Mouse (Mus musculus) liver, embryonic 11.5 days (tissue): ENCODE data around the gene Tnfsf12. TPM values are rescaled to one million over a fixed set of nuclear protein-coding genes. Genes with fewer than 3 reads are reported as not detected.

Source experiments
- ATAC-seq: fragments of 200-750 bp; cut with Nextera tagmentation; replicated peaks from 2 replicates; pipeline ENCODE4 v1.8.0; 2017; ENCODE audit warnings: moderate number of reproducible peaks, mild to moderate bottlenecking, moderate TSS enrichment, moderate library complexity; ENCODE audit not compliant: low FRiP score
- DNase-seq: peaks from one replicate; pipeline ENCODE4 v3.0.0-alpha.2; 2017; ENCODE audit warnings: low spot score
- H3K27ac ChIP-seq: fragments of 300-500 bp; sonication (generic); 2 replicates; pipeline ENCODE4 v1.5.1; 2014; ENCODE audit warnings: mild to moderate bottlenecking, low read depth, low read length, control low read depth
- H3K27me3 ChIP-seq: fragments of 300-500 bp; sonication (generic); replicated peaks from 2 replicates; pipeline ENCODE4 v1.6.1; 2014; ENCODE audit warnings: low read length, mixed read lengths; ENCODE audit not compliant: control insufficient read depth, insufficient read depth
- H3K36me3 ChIP-seq: fragments of 300-500 bp; sonication (generic); 2 replicates; pipeline ENCODE4 v1.6.1; 2014; ENCODE audit warnings: mild to moderate bottlenecking, low read length, moderate library complexity, mixed read lengths; ENCODE audit not compliant: control insufficient read depth, insufficient read depth
- H3K4me1 ChIP-seq: fragments of 300-500 bp; sonication (generic); replicated peaks from 2 replicates; pipeline ENCODE4 v1.6.1; 2014; ENCODE audit warnings: low read length, mixed read lengths; ENCODE audit not compliant: control insufficient read depth, insufficient read depth
- H3K4me2 ChIP-seq: fragments of 300-500 bp; sonication (generic); 2 replicates; pipeline ENCODE4 v1.6.1; 2014; ENCODE audit warnings: mild to moderate bottlenecking, control low read depth, moderate library complexity
- H3K4me3 ChIP-seq: fragments of 300-500 bp; sonication (generic); 2 replicates; pipeline ENCODE4 v1.5.1; 2014; ENCODE audit warnings: low read depth, low read length, control low read depth
- H3K9ac ChIP-seq: fragments of 300-500 bp; sonication (generic); 2 replicates; pipeline ENCODE4 v1.6.1; 2014; ENCODE audit warnings: low read depth, low read length, control low read depth
- H3K9me3 ChIP-seq: fragments of 300-500 bp; sonication (generic); 2 replicates; pipeline ENCODE4 v1.6.1; 2016; ENCODE audit warnings: low read length, inconsistent platforms, mixed read lengths; ENCODE audit not compliant: control insufficient read depth
- WGBS: fragments of 180-500 bp; shearing (Covaris S2); extraction: QIAGEN DNeasy Blood & Tissue Kit; methylation state at CpG from one replicate; pipeline ENCODE4 v1.1.7; 2014; 5-methylcytosine and 5-hydroxymethylcytosine counted together
- polyA plus RNA-seq: library from polyadenylated mRNA; unstranded; fragments of >200 nt; fragmentation: Nextera tagmentation; extraction: Ambion mirVana; gene quantifications from 2 replicates; pipeline ENCODE4 v1.2.1, GENCODE M21; 2014

Gene Tnfsf12
- polyA plus RNA-seq, 1 experiment from 2014 or later = 6.0 TPM

GRCm38 (mm10) chr11:69685526-69686148 is 10.0 kb downstream of the Tnfsf12 start, which contains the start of gene Tnfsf13:
Gene Tnfsf13, minus strand, starts transcription at chr11:69685784.
- ATAC-seq (no peak), DNase-seq (no peak)
- Histone ChIP-seq H3K4me3 (no peak within 1 kb of the TSS), H3K27ac (no peak within 1 kb of the TSS), H3K4me1 (peaks cover 20% of the 10 kb centered on the region), H3K9ac (peak within 1 kb of the TSS; percentile 38; the same call in 1 of the 2 replicates), H3K9me3 (no peaks in the 10 kb centered on the region), H3K4me2 (no peak within 1 kb of the TSS), H3K27me3 (no peaks in the 10 kb centered on the region), H3K36me3 (no peaks in the 10 kb centered on the region)
- WGBS = 79% methylated on average over 10 of the region's 10 CpGs

GRCm38 (mm10) chr11:69684936-69685335 is 10.7 kb downstream of the Tnfsf12 start:
- no peak for ATAC-seq
- no peak overlapping the region for H3K27ac ChIP-seq
- H3K9me3 ChIP-seq = no peaks in the 10 kb centered on the region
- H3K27me3 ChIP-seq = no peaks in the 10 kb centered on the region
- H3K9ac ChIP-seq = no peak overlapping the region
- 89% methylated on average over 6 of the region's 6 CpGs for WGBS
- DNase-seq = no peak
- peaks cover 27% of the 10 kb centered on the region for H3K4me1 ChIP-seq
- H3K36me3 ChIP-seq = peaks cover 6% of the 10 kb centered on the region
- H3K4me3 ChIP-seq = no peak overlapping the region
- H3K4me2 ChIP-seq = no peak overlapping the region

GRCm38 (mm10) chr11:69684128-69684745 is 11.4 kb downstream of the Tnfsf12 start:
- Histone ChIP-seq H3K9ac (no peak overlapping the region), H3K9me3 (no peaks in the 10 kb centered on the region), H3K4me3 (no peak overlapping the region), H3K27ac (no peak overlapping the region), H3K36me3 (peaks cover 8% of the 10 kb centered on the region), H3K4me2 (no peak overlapping the region), H3K4me1 (peaks cover 29% of the 10 kb centered on the region), H3K27me3 (no peaks in the 10 kb centered on the region)
- ATAC-seq (no peak), DNase-seq (no peak)
- WGBS = 75% methylated on average over 12 of the region's 12 CpGs

- peaks cover 29% of the 10 kb centered on the region for H3K4me1 ChIP-seq
- H3K4me2 ChIP-seq = no peak overlapping the region
- 69% methylated on average over 7 of the region's 7 CpGs for WGBS
- H3K4me3 ChIP-seq = no peak overlapping the region
- no peaks in the 10 kb centered on the region for H3K9me3 ChIP-seq
- ATAC-seq = no peak
- H3K27me3 ChIP-seq = no peaks in the 10 kb centered on the region
- no peak overlapping the region for H3K9ac ChIP-seq
- no peak for DNase-seq
- peaks cover 8% of the 10 kb centered on the region for H3K36me3 ChIP-seq
- H3K27ac ChIP-seq = no peak overlapping the region
Measured at GRCm38 (mm10) chr11:69683576-69683975, 12.1 kb downstream of the Tnfsf12 start.

- H3K4me1 ChIP-seq = peaks cover 29% of the 10 kb centered on the region
- WGBS = 30% methylated on average over 12 of the region's 12 CpGs
- no peak overlapping the region for H3K9ac ChIP-seq
Measured at GRCm38 (mm10) chr11:69682840-69683533, 12.7 kb downstream of the Tnfsf12 start.

GRCm38 (mm10) chr11:69682209-69682839 is 13.3 kb downstream of the Tnfsf12 start:
- peak overlapping the region; percentile 86 for H3K9ac ChIP-seq
- peak; percentile 10 for ATAC-seq
- no peaks in the 10 kb centered on the region for H3K27me3 ChIP-seq
- peaks cover 12% of the 10 kb centered on the region for H3K36me3 ChIP-seq
- DNase-seq = peak; percentile 59
- H3K27ac ChIP-seq = peak overlapping the region; percentile 88
- WGBS = 25% methylated on average over 24 of the region's 24 CpGs
- no peaks in the 10 kb centered on the region for H3K9me3 ChIP-seq
- peak overlapping the region; percentile 80 for H3K4me3 ChIP-seq
- peaks cover 29% of the 10 kb centered on the region for H3K4me1 ChIP-seq
- H3K4me2 ChIP-seq = peak overlapping the region; percentile 93

More at GRCm38 (mm10) chr11:69682840-69683533, 12.7 kb downstream of the Tnfsf12 start:
- H3K4me3 ChIP-seq = peak overlapping the region; percentile 80
- peak overlapping the region; percentile 88; the same call in 1 of the 2 replicates for H3K27ac ChIP-seq
- peaks cover 12% of the 10 kb centered on the region for H3K36me3 ChIP-seq
- H3K27me3 ChIP-seq = no peaks in the 10 kb centered on the region
- H3K4me2 ChIP-seq = peak overlapping the region; percentile 93
- ATAC-seq = no peak; the same call in 1 of the 2 replicates
- no peaks in the 10 kb centered on the region for H3K9me3 ChIP-seq
- DNase-seq = peak; percentile 79

- ATAC-seq = peak; percentile 96
- peaks cover 29% of the 10 kb centered on the region for H3K4me1 ChIP-seq
- peak within 1 kb of the TSS; percentile 88 for H3K27ac ChIP-seq
- H3K4me2 ChIP-seq = peak within 1 kb of the TSS; percentile 93
- H3K36me3 ChIP-seq = peaks cover 15% of the 10 kb centered on the region
- H3K27me3 ChIP-seq = no peaks in the 10 kb centered on the region
- H3K9ac ChIP-seq = peak within 1 kb of the TSS; percentile 86
- H3K9me3 ChIP-seq = no peaks in the 10 kb centered on the region
- peak within 1 kb of the TSS; percentile 80 for H3K4me3 ChIP-seq
- DNase-seq = peak; percentile 98
- under 1% methylated on average over 80 of the region's 80 CpGs for WGBS
Measured at GRCm38 (mm10) chr11:69681314-69682208, 14.1 kb downstream of the Tnfsf12 start, which contains the start of gene Senp3. Gene Senp3, minus strand, starts transcription at chr11:69682084.
